Mouse (Mus musculus): Measurements from ENCODE around the gene Klhdc10. TPM values are rescaled to one million over a fixed set of nuclear protein-coding genes. Genes with fewer than 3 reads are reported as not detected.

Klhdc10 gene
- polyA plus RNA-seq, 1 experiment = 84.2 TPM

DNA sequence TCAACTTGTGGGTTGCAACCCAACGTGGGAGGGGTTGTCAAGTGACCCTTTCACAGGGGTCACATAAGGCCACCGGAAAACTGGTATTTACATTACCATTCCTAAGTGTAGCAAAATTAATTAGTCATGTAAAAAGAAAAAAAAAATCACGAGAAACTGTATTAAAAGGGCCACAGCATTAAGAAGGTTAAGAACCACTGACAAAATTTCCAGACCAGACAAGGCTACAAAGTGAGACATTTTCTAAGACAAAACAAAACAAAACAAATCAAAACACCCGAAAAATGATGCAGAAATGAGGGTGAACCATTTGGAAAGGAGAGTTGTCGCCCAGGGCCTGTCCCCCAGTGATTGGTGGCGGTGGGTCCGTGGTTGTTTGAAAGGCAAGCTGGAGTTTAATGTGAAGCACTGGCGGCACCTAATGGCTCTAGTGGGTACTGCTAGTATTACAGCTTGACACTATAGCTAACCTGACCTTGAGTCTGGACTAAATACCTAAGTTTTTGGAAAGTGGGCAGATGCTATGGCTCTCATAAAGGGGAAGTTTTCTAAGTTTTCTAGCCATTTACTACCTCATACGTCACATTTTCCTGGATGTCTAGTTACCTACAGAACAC is 44.0 kb upstream of the Klhdc10 start:
- 18% methylated on average over 9 of the region's 9 CpGs for WGBS
- H3K4me1 ChIP-seq (ENCODE audit: control insufficient read depth, insufficient read depth, low read length) = peaks cover 20% of the 10 kb centered on the region
- DNase-seq = peak; percentile 63 to 78
- no peaks in the 10 kb centered on the region for H3K27me3 ChIP-seq (ENCODE audit: control insufficient read depth, insufficient read depth, low read length)
- H3K4me3 ChIP-seq (replicated peaks; ENCODE audit: insufficient read depth, low read depth, low read length) = no peak overlapping the region
- TF ChIP-seq CTCF (IDR thresholded peaks at IDR 0.05; ENCODE audit: borderline replicate concordance, insufficient read depth, low read depth, low read length) = peak; percentile 85
- no peak for TF ChIP-seq POLR2A (IDR thresholded peaks at IDR 0.05; ENCODE audit: borderline replicate concordance, insufficient read depth, low read length)
- H3K27ac ChIP-seq (ENCODE audit: insufficient read depth, low read length) = no peak overlapping the region

- WGBS = 70% methylated on average over 12 of the region's 12 CpGs
Observed at GRCm38 (mm10) chr6:30359762-30360509, 41.7 kb upstream of the Klhdc10 start.

DNA sequence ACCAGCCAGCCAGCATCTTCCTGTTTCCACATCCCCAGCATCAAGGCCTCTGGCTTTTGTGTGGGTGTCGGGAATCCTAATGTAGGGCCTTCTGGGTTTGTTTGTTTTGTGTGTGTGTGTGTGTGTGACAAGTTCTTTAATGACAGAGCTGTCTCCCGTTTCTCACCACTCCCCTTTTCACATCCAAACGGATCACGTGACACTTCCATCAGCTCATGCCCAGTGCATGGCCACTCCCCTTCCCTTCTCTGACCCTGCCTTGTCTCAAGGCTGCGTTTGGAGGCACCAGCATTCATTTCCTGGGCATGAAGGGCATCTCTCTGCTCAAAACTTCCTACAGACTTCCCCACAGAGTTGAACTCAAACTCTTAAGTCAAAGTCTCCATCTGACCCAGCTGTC is 37.9 kb upstream of the Klhdc10 start:
- 51% methylated on average over 5 of the region's 5 CpGs for WGBS
- no peaks in the 10 kb centered on the region for H3K27me3 ChIP-seq (ENCODE audit: control insufficient read depth, insufficient read depth, low read length)
- no peak overlapping the region for H3K4me3 ChIP-seq (replicated peaks; ENCODE audit: insufficient read depth, low read depth, low read length)
- no peak overlapping the region for H3K27ac ChIP-seq (ENCODE audit: insufficient read depth, low read length)
- TF ChIP-seq POLR2A (IDR thresholded peaks at IDR 0.05; ENCODE audit: borderline replicate concordance, insufficient read depth, low read length) (no peak), CTCF (IDR thresholded peaks at IDR 0.05; ENCODE audit: borderline replicate concordance, insufficient read depth, low read depth, low read length) (no peak)
- DNase-seq = no peak
- H3K4me1 ChIP-seq (ENCODE audit: control insufficient read depth, insufficient read depth, low read length) = no peaks in the 10 kb centered on the region

More at GRCm38 (mm10) chr6:30359762-30360509, 41.7 kb upstream of the Klhdc10 start:
- TF ChIP-seq POLR2A (IDR thresholded peaks at IDR 0.05; ENCODE audit: borderline replicate concordance, insufficient read depth, low read length) (no peak), CTCF (IDR thresholded peaks at IDR 0.05; ENCODE audit: borderline replicate concordance, insufficient read depth, low read depth, low read length) (no peak)
- DNase-seq = no peak
- Histone ChIP-seq H3K4me3 (replicated peaks; ENCODE audit: insufficient read depth, low read depth, low read length) (no peak overlapping the region), H3K27ac (ENCODE audit: insufficient read depth, low read length) (no peak overlapping the region), H3K4me1 (ENCODE audit: control insufficient read depth, insufficient read depth, low read length) (peaks cover 20% of the 10 kb centered on the region), H3K27me3 (ENCODE audit: control insufficient read depth, insufficient read depth, low read length) (no peaks in the 10 kb centered on the region)

- 86% methylated on average over 3 of the region's 3 CpGs for WGBS
- no peaks in the 10 kb centered on the region for H3K4me1 ChIP-seq (ENCODE audit: control insufficient read depth, insufficient read depth, low read length)
- DNase-seq = no peak
- TF ChIP-seq POLR2A (IDR thresholded peaks at IDR 0.05; ENCODE audit: borderline replicate concordance, insufficient read depth, low read length) = no peak
- TF ChIP-seq CTCF (IDR thresholded peaks at IDR 0.05; ENCODE audit: borderline replicate concordance, insufficient read depth, low read depth, low read length) = no peak
- no peaks in the 10 kb centered on the region for H3K27me3 ChIP-seq (ENCODE audit: control insufficient read depth, insufficient read depth, low read length)
- H3K4me3 ChIP-seq (replicated peaks; ENCODE audit: insufficient read depth, low read depth, low read length) = no peak overlapping the region
- no peak overlapping the region for H3K27ac ChIP-seq (ENCODE audit: insufficient read depth, low read length)
Observed at GRCm38 (mm10) chr6:30369291-30369690, 32.4 kb upstream of the Klhdc10 start.

DNA sequence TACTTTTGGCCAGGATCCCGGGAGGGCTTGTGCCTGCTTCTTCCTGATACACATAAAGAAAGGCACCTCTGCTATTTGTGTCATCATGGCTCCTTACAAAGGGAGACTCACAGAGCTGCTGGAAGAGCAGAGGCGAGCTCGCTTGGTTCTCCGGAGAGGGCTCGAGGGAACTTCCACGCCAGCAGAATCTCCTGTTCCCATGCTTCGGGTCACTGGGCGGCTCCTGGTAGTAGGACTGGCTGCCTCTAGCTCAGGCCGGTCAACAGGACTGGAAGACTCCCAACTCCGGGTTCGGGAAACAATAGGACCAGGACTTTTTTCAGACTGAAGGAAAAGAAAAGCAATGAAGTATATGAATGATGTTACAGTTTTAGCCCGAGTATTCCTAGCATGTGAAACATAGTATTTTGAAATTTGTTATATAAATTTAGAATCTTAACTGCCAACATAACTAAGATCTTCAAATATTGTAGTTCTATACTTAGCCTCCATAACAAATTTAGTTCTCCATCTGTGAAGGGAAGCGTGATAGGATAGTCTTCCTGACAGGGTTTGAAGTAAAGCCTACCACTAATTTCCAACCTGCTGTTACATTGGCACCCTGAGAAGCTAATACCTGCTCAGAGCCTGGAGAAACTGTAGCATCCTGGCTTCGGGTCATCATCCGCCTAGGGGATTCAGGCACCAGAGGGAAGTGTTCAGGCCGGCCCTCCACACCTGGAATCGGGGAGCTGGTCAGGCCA is 28.9 kb upstream of the Klhdc10 start:
- WGBS = 89% methylated on average over 17 of the region's 17 CpGs
- H3K4me3 ChIP-seq (replicated peaks; ENCODE audit: insufficient read depth, low read depth, low read length) = no peak overlapping the region
- DNase-seq = no peak
- H3K27ac ChIP-seq (ENCODE audit: insufficient read depth, low read length) = no peak overlapping the region
- TF ChIP-seq CTCF (IDR thresholded peaks at IDR 0.05; ENCODE audit: borderline replicate concordance, insufficient read depth, low read depth, low read length) (no peak), POLR2A (IDR thresholded peaks at IDR 0.05; ENCODE audit: borderline replicate concordance, insufficient read depth, low read length) (no peak)
- no peaks in the 10 kb centered on the region for H3K27me3 ChIP-seq (ENCODE audit: control insufficient read depth, insufficient read depth, low read length)
- H3K4me1 ChIP-seq (ENCODE audit: control insufficient read depth, insufficient read depth, low read length) = peaks cover 2% of the 10 kb centered on the region

DNA sequence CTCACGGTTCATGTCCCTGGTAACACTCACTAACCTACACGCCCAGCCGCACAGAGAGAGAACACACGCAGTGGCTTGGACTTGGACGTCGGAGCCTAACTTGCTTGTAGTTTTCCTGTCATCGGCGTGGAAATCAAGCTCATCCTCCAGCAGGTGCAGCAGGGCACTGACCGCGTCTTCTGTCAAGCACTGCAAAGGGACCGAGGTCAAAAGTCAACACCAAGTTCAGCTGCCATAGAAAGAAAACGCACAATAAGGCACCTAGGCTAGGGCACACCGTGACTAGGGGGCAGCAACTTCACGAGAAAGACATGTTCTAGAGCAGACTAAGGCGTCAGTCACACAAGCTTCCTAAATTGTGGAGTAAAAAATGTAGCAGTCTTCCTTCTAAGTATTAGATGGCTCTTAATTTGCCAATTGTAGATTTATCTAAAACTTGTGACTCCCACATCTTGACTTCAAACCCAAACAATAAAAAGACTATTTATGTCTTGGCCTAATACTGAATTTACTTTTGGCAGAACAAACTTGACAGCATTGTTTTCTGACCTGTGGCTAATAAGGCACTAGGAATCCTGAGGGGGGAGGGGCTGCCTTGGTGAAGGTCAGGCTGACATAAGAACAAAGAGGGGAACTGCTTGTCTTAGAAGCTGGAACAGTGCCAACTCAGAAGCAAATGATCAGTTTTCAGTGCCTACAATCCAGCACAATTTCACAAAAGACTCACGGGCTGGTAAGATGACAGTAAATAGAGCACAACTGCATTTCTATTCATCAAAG is 26.7 kb upstream of the Klhdc10 start:
- Histone ChIP-seq H3K4me1 (ENCODE audit: control insufficient read depth, insufficient read depth, low read length) (peaks cover 2% of the 10 kb centered on the region), H3K27ac (ENCODE audit: insufficient read depth, low read length) (no peak overlapping the region; the same call in 1 of the 2 replicates), H3K27me3 (ENCODE audit: control insufficient read depth, insufficient read depth, low read length) (no peaks in the 10 kb centered on the region), H3K4me3 (replicated peaks; ENCODE audit: insufficient read depth, low read depth, low read length) (no peak overlapping the region)
- no peak for DNase-seq
- 85% methylated on average over 16 of the region's 16 CpGs for WGBS
- TF ChIP-seq CTCF (IDR thresholded peaks at IDR 0.05; ENCODE audit: borderline replicate concordance, insufficient read depth, low read depth, low read length) (no peak), POLR2A (IDR thresholded peaks at IDR 0.05; ENCODE audit: borderline replicate concordance, insufficient read depth, low read length) (no peak)

GRCm38 (mm10) chr6:30375791-30376190 is 25.9 kb upstream of the Klhdc10 start:
- 2% methylated on average over 1 of the region's 1 CpGs for WGBS
- no peak for TF ChIP-seq CTCF (IDR thresholded peaks at IDR 0.05; ENCODE audit: borderline replicate concordance, insufficient read depth, low read depth, low read length)
- peaks cover 2% of the 10 kb centered on the region for H3K4me1 ChIP-seq (ENCODE audit: control insufficient read depth, insufficient read depth, low read length)
- DNase-seq = peak; percentile 45 to 77
- H3K27ac ChIP-seq (ENCODE audit: insufficient read depth, low read length) = no peak overlapping the region
- H3K4me3 ChIP-seq (replicated peaks; ENCODE audit: insufficient read depth, low read depth, low read length) = no peak overlapping the region
- no peaks in the 10 kb centered on the region for H3K27me3 ChIP-seq (ENCODE audit: control insufficient read depth, insufficient read depth, low read length)

All from cerebellum, adult 2 months (tissue).